Mouse (Mus musculus): ENCODE measurements around the gene Nkx2-5. TPM values are rescaled to one million over a fixed set of nuclear protein-coding genes. Genes with fewer than 3 reads are reported as not detected.

Gene Nkx2-5
- polyA plus RNA-seq, 1 experiment = 1.4 TPM

DNA sequence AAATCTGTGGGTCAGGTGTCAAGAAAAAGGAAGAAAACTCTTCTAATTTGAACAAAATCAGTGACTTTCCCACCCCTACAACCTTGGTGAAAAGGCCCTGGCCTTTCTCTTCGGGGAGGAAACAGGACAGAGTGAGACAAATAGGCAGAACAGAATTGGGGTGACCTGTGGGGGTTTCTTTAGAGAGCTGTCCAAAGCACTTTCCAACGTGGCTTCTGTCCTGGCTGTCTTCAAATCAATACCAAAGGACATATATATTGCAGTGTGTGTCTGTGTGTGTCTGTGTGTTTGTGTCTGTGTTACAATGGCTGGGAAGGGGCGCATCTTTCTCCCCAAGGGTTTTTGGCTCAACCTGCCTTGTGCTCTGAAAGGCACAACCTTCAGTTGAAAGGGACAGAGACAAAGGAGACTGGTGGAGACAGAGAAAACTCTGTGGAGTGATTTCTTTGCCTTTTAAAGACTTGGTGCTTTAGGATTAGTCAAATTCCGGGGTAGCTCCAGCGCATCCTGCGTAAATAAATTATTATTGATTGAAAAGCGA lies 1.0 kb downstream of the Nkx2-5 start:
- Histone ChIP-seq H3K27me3 (ENCODE audit: control insufficient read depth, insufficient read depth, insufficient read length) (peaks cover 73% of the 10 kb centered on the region), H3K79me2 (ENCODE audit: control insufficient read depth, insufficient read depth) (no peaks in the 10 kb centered on the region), H3K4me3 (no peak overlapping the region), H3K36me3 (ENCODE audit: control insufficient read depth, insufficient read depth) (no peaks in the 10 kb centered on the region), H3ac (ENCODE audit: control insufficient read depth, insufficient read length) (no peak overlapping the region), H3K4me2 (ENCODE audit: low read depth) (no peak overlapping the region)
- TF ChIP-seq SRF (IDR thresholded peaks at IDR 0.05; ENCODE audit: control insufficient read depth, insufficient read length, low read depth) (no peak), POLR2A (IDR thresholded peaks at IDR 0.05; ENCODE audit: insufficient read length, low read depth) (no peak), CEBPB (IDR thresholded peaks at IDR 0.05; ENCODE audit: insufficient read depth, poor library complexity, severe bottlenecking) (no peak), TCF3 (IDR thresholded peaks at IDR 0.05; ENCODE audit: insufficient read length, low read depth) (no peak), MAX (IDR thresholded peaks at IDR 0.05; ENCODE audit: low read depth) (no peak), MYOG (IDR thresholded peaks at IDR 0.05; ENCODE audit: control insufficient read depth in 1 of 3, insufficient read depth in 1 of 3, insufficient read length in 2 of 3, low read depth in 2 of 3) (no peak), REST (IDR thresholded peaks at IDR 0.05; ENCODE audit: insufficient read depth, insufficient read length) (no peak), TCF12 (IDR thresholded peaks at IDR 0.05; ENCODE audit: insufficient read depth, poor library complexity, severe bottlenecking) (no peak), POLR2AphosphoS2 (IDR thresholded peaks at IDR 0.05; ENCODE audit: insufficient read length, low read depth) (no peak), USF1 (IDR thresholded peaks at IDR 0.05; ENCODE audit: low read depth) (no peak), MYOD1 (IDR thresholded peaks at IDR 0.05; ENCODE audit: control insufficient read depth in 1 of 3, insufficient read length in 2 of 3, low read depth in 2 of 3) (no peak), E2F4 (IDR thresholded peaks at IDR 0.05; ENCODE audit: insufficient read depth) (no peak)

DNA sequence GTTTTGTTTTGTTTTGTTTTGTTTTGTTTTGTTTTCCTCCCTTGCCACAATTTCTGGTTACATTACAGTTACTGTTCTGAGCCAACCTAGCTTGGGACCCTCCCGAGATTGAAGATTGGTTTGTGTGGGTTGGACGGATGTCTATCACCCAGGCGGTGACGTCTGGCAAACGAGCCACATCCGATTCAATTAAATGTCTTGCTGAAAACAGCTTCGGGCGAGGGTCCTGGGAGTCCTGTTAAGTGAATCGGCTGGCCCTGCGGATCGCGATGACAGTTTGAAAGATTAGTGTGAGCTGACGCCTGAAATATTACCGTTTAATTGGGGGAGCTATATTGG lies 1.6 kb downstream of the Nkx2-5 start:
- no peaks in the 10 kb centered on the region for H3K36me3 ChIP-seq (ENCODE audit: control insufficient read depth, insufficient read depth)
- peaks cover 75% of the 10 kb centered on the region for H3K27me3 ChIP-seq (ENCODE audit: control insufficient read depth, insufficient read depth, insufficient read length)
- H3K4me2 ChIP-seq (ENCODE audit: low read depth) = no peak overlapping the region
- no peak overlapping the region for H3K4me3 ChIP-seq
- no peak overlapping the region for H3ac ChIP-seq (ENCODE audit: control insufficient read depth, insufficient read length)
- no peak for TF ChIP-seq POLR2A (IDR thresholded peaks at IDR 0.05; ENCODE audit: insufficient read length, low read depth)
- no peak for TF ChIP-seq TCF12 (IDR thresholded peaks at IDR 0.05; ENCODE audit: insufficient read depth, poor library complexity, severe bottlenecking)
- TF ChIP-seq CEBPB (IDR thresholded peaks at IDR 0.05; ENCODE audit: insufficient read depth, poor library complexity, severe bottlenecking) = no peak
- TF ChIP-seq REST (IDR thresholded peaks at IDR 0.05; ENCODE audit: insufficient read depth, insufficient read length) = no peak
- TF ChIP-seq TCF3 (IDR thresholded peaks at IDR 0.05; ENCODE audit: insufficient read length, low read depth) = no peak
- TF ChIP-seq MYOG (IDR thresholded peaks at IDR 0.05; ENCODE audit: control insufficient read depth in 1 of 3, insufficient read depth in 1 of 3, insufficient read length in 2 of 3, low read depth in 2 of 3) = no peak
- TF ChIP-seq USF1 (IDR thresholded peaks at IDR 0.05; ENCODE audit: low read depth) = no peak
- no peak for TF ChIP-seq E2F4 (IDR thresholded peaks at IDR 0.05; ENCODE audit: insufficient read depth)
- no peak for TF ChIP-seq SRF (IDR thresholded peaks at IDR 0.05; ENCODE audit: control insufficient read depth, insufficient read length, low read depth)
- no peak for TF ChIP-seq POLR2AphosphoS2 (IDR thresholded peaks at IDR 0.05; ENCODE audit: insufficient read length, low read depth)
- TF ChIP-seq MYOD1 (IDR thresholded peaks at IDR 0.05; ENCODE audit: control insufficient read depth in 1 of 3, insufficient read length in 2 of 3, low read depth in 2 of 3) = no peak
- no peak for TF ChIP-seq MAX (IDR thresholded peaks at IDR 0.05; ENCODE audit: low read depth)
- no peaks in the 10 kb centered on the region for H3K79me2 ChIP-seq (ENCODE audit: control insufficient read depth, insufficient read depth)

DNA sequence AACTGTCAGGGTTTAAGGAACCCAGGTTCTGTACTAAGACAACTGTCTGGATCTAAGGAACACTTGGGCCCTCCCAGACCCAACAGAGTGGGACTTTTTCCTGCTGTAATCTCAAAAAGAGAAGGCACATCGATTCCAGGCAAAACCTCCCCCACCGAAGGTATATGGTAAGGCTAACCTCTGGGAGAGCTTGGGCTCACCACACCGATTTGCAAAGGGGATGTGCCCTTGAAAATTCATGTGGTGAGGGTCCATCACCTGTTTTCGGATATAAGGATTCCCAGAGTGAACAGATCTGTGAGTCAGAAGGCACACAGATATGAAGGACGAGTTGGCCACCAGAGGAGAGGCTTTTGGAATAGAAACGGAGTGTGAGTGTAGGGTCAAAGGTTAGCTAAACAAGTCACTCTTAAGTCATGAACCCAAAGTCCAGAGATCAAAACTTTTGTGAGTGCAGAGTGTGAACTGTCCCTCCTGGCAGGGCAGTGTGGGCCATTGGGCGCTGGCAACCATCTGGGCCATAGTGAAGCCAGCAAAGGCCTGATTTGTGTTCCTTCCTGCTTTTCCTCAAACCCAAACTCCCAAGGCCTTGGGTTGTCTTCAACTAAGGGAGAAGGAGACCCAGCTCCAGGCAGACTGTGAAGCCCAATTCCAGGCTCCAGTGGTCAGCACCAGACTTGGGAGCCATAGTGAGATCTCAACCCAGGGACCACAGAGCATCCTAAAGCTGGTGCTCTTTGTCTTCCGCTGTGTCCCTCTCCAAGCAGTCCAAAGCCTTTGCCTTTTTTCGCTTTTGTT lies 2.2 kb downstream of the Nkx2-5 start:
- no peak overlapping the region for H3ac ChIP-seq (ENCODE audit: control insufficient read depth, insufficient read length)
- H3K4me2 ChIP-seq (ENCODE audit: low read depth) = no peak overlapping the region
- no peaks in the 10 kb centered on the region for H3K79me2 ChIP-seq (ENCODE audit: control insufficient read depth, insufficient read depth)
- H3K4me3 ChIP-seq = no peak overlapping the region
- TF ChIP-seq TCF3 (IDR thresholded peaks at IDR 0.05; ENCODE audit: insufficient read length, low read depth) = no peak
- no peak for TF ChIP-seq TCF12 (IDR thresholded peaks at IDR 0.05; ENCODE audit: insufficient read depth, poor library complexity, severe bottlenecking)
- TF ChIP-seq MYOG (IDR thresholded peaks at IDR 0.05; ENCODE audit: control insufficient read depth in 1 of 3, insufficient read depth in 1 of 3, insufficient read length in 2 of 3, low read depth in 2 of 3) = no peak
- no peak for TF ChIP-seq POLR2A (IDR thresholded peaks at IDR 0.05; ENCODE audit: insufficient read length, low read depth)
- no peak for TF ChIP-seq MAX (IDR thresholded peaks at IDR 0.05; ENCODE audit: low read depth)
- TF ChIP-seq MYOD1 (IDR thresholded peaks at IDR 0.05; ENCODE audit: control insufficient read depth in 1 of 3, insufficient read length in 2 of 3, low read depth in 2 of 3) = no peak
- TF ChIP-seq SRF (IDR thresholded peaks at IDR 0.05; ENCODE audit: control insufficient read depth, insufficient read length, low read depth) = no peak
- TF ChIP-seq CEBPB (IDR thresholded peaks at IDR 0.05; ENCODE audit: insufficient read depth, poor library complexity, severe bottlenecking) = no peak
- no peak for TF ChIP-seq POLR2AphosphoS2 (IDR thresholded peaks at IDR 0.05; ENCODE audit: insufficient read length, low read depth)
- TF ChIP-seq E2F4 (IDR thresholded peaks at IDR 0.05; ENCODE audit: insufficient read depth) = no peak
- no peaks in the 10 kb centered on the region for H3K36me3 ChIP-seq (ENCODE audit: control insufficient read depth, insufficient read depth)
- peaks cover 75% of the 10 kb centered on the region for H3K27me3 ChIP-seq (ENCODE audit: control insufficient read depth, insufficient read depth, insufficient read length)

DNA sequence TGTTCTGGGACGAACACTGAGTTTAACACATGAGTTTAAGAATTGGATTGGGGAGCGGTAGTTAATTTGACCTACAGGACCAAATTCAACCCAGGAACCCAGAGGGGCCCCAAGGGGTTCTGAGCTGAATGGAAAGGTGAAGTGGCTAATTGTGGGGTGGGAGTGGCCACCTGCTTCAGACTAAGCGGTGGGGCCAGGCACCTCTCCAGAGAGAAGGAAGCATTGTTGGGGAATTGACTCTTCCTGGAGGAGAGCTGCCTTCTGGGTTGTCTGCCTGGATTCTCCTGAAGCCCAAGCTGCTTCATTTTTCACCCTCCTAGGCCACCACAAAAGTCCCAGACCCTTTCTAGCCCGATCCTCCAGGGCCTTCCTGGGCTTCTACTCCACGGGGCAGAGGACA lies 2.8 kb downstream of the Nkx2-5 start:
- Histone ChIP-seq H3K36me3 (ENCODE audit: control insufficient read depth, insufficient read depth) (no peaks in the 10 kb centered on the region), H3ac (ENCODE audit: control insufficient read depth, insufficient read length) (no peak overlapping the region), H3K4me2 (ENCODE audit: low read depth) (no peak overlapping the region), H3K4me3 (no peak overlapping the region), H3K79me2 (ENCODE audit: control insufficient read depth, insufficient read depth) (no peaks in the 10 kb centered on the region), H3K27me3 (ENCODE audit: control insufficient read depth, insufficient read depth, insufficient read length) (peaks cover 81% of the 10 kb centered on the region)
- TF ChIP-seq CEBPB (IDR thresholded peaks at IDR 0.05; ENCODE audit: insufficient read depth, poor library complexity, severe bottlenecking) (no peak), MYOG (IDR thresholded peaks at IDR 0.05; ENCODE audit: control insufficient read depth in 1 of 3, insufficient read depth in 1 of 3, insufficient read length in 2 of 3, low read depth in 2 of 3) (no peak), USF1 (IDR thresholded peaks at IDR 0.05; ENCODE audit: low read depth) (no peak), TCF12 (IDR thresholded peaks at IDR 0.05; ENCODE audit: insufficient read depth, poor library complexity, severe bottlenecking) (no peak), MYOD1 (IDR thresholded peaks at IDR 0.05; ENCODE audit: control insufficient read depth in 1 of 3, insufficient read length in 2 of 3, low read depth in 2 of 3) (no peak), REST (IDR thresholded peaks at IDR 0.05; ENCODE audit: insufficient read depth, insufficient read length) (no peak), TCF3 (IDR thresholded peaks at IDR 0.05; ENCODE audit: insufficient read length, low read depth) (no peak), E2F4 (IDR thresholded peaks at IDR 0.05; ENCODE audit: insufficient read depth) (no peak), POLR2A (IDR thresholded peaks at IDR 0.05; ENCODE audit: insufficient read length, low read depth) (no peak), SRF (IDR thresholded peaks at IDR 0.05; ENCODE audit: control insufficient read depth, insufficient read length, low read depth) (no peak), MAX (IDR thresholded peaks at IDR 0.05; ENCODE audit: low read depth) (no peak), POLR2AphosphoS2 (IDR thresholded peaks at IDR 0.05; ENCODE audit: insufficient read length, low read depth) (no peak)

Measured in myocyte (in vitro differentiated cells).